Mouse (Mus musculus) forebrain, postnatal 0 days (tissue): ENCODE measurements around the gene Romo1. TPM values are rescaled to one million over a fixed set of nuclear protein-coding genes. Genes with fewer than 3 reads are reported as not detected.
"Not testable (repeated sequence)": the region's sequence is repeated elsewhere in the genome, so short reads cannot be mapped to it uniquely, and the experiment has no call there.

Experiments
- ATAC-seq: fragments of 200-750 bp; cut with Nextera tagmentation; 2 replicates; pipeline ENCODE4 v1.8.0; 2017; ENCODE audit warnings: mild to moderate bottlenecking, moderate library complexity
- DNase-seq: peaks from one replicate; pipeline ENCODE4 v3.0.0-alpha.2; 2015
- H3K27ac ChIP-seq: fragments of 300-500 bp; sonication (generic); 2 replicates; pipeline ENCODE4 v1.5.1; 2014; ENCODE audit warnings: low read depth, mild to moderate bottlenecking, antibody characterized with exemption, low read length, moderate library complexity, mixed read lengths
- H3K27me3 ChIP-seq: fragments of 300-500 bp; sonication (generic); 2 replicates; pipeline ENCODE4 v1.6.1; 2014; ENCODE audit warnings: mild to moderate bottlenecking, low read length, mixed read lengths; ENCODE audit not compliant: insufficient read depth
- H3K36me3 ChIP-seq: fragments of 300-500 bp; sonication (generic); 2 replicates; pipeline ENCODE4 v1.6.1; 2014; ENCODE audit warnings: mild to moderate bottlenecking, moderate library complexity; ENCODE audit not compliant: insufficient read depth
- H3K4me1 ChIP-seq: fragments of 300-500 bp; sonication (generic); 2 replicates; pipeline ENCODE4 v1.6.1; 2014; ENCODE audit warnings: antibody characterized with exemption; ENCODE audit not compliant: insufficient read depth
- H3K4me2 ChIP-seq: fragments of 300-500 bp; sonication (generic); 2 replicates; pipeline ENCODE4 v1.6.1; 2014; ENCODE audit warnings: low read depth, mild to moderate bottlenecking, moderate library complexity
- H3K4me3 ChIP-seq: fragments of 300-500 bp; sonication (generic); 2 replicates; pipeline ENCODE4 v1.5.1; 2014; ENCODE audit warnings: low read depth, low read length, mixed read lengths
- H3K9ac ChIP-seq: fragments of 300-500 bp; sonication (generic); 2 replicates; pipeline ENCODE4 v1.6.1; 2014; ENCODE audit warnings: mild to moderate bottlenecking
- H3K9me3 ChIP-seq: fragments of 300-500 bp; sonication (generic); 2 replicates; pipeline ENCODE4 v1.6.1; 2016; ENCODE audit warnings: low read length
- CTCF ChIP-seq: sonication (generic); IDR thresholded peaks from 2 replicates; pipeline ENCODE4 v1.5.1; 2016; ENCODE audit warnings: antibody characterized with exemption, control low read depth, low read depth
- WGBS: fragments of 180-500 bp; shearing (Covaris S2); extraction: QIAGEN DNeasy Blood & Tissue Kit; methylation state at CpG from one replicate; pipeline ENCODE4 v1.1.7; 2014; 5-methylcytosine and 5-hydroxymethylcytosine counted together
- polyA plus RNA-seq: library from polyadenylated mRNA; unstranded; fragments of >200 nt; fragmentation: Nextera tagmentation; extraction: Ambion mirVana; gene quantifications from 2 replicates; pipeline ENCODE4 v1.2.1, GENCODE M21; 2015
- total RNA-seq: library from RNA; depleted of rRNA; stranded (reverse); fragments of >200 nt; gene quantifications from 2 replicates; pipeline ENCODE4 v1.2.3, GENCODE M21; 2014

Romo1 gene
- total and polyA plus RNA-seq, 2 experiments from 2014 or later = 91.3 to 529 TPM

DNA sequence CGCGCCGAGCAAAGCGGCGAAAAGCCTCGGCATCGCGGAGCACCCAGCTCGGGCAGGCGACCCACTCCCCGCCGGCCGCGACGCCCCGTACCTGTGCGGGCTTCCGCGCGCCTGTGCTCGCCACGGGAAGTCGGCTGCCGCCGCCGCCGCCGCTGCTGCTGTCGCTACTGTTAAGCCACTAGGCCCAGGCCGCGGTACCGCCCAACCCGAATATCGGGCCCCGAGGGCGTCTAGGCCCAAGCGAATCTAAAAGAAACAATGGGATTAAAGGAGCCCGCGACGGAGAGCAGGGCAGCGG is 35.9 kb downstream of the Romo1 start:
- under 1% methylated on average over 38 of the region's 41 CpGs for WGBS
- Histone ChIP-seq H3K9ac (peak overlapping the region; percentile 100), H3K27ac (peak overlapping the region; percentile 100), H3K27me3 (no peaks in the 10 kb centered on the region), H3K36me3 (peaks cover 8% of the 10 kb centered on the region), H3K9me3 (no peaks in the 10 kb centered on the region), H3K4me2 (peak overlapping the region; percentile 57; the same call in 1 of the 2 replicates), H3K4me3 (peak overlapping the region; percentile 99), H3K4me1 (peaks cover 15% of the 10 kb centered on the region)
- ATAC-seq (peak; percentile 1), DNase-seq (no peak)
- TF ChIP-seq CTCF = no peak

- under 1% methylated on average over 47 of the region's 47 CpGs for WGBS
- peak; percentile 100 for DNase-seq
- Histone ChIP-seq H3K4me2 (peak within 1 kb of the TSS; percentile 57), H3K9ac (peak within 1 kb of the TSS; percentile 100), H3K4me1 (peaks cover 15% of the 10 kb centered on the region), H3K27ac (peak within 1 kb of the TSS; percentile 100), H3K27me3 (no peaks in the 10 kb centered on the region), H3K36me3 (peaks cover 8% of the 10 kb centered on the region), H3K9me3 (no peaks in the 10 kb centered on the region), H3K4me3 (peak within 1 kb of the TSS; percentile 99)
- peak; percentile 96 for ATAC-seq
- peak; percentile 71 for TF ChIP-seq CTCF
These were observed 36.4 kb downstream of the Romo1 start, which contains the start of gene Rbm39 for GRCm38 (mm10) chr2:156180094-156180821. Gene Rbm39, minus strand, starts transcription at chr2:156180238.

- peaks cover 15% of the 10 kb centered on the region for H3K4me1 ChIP-seq
- ATAC-seq (no peak), DNase-seq (peak; percentile 20)
- WGBS = 10% methylated on average over 8 of the region's 8 CpGs
- peak overlapping the region; percentile 48 for H3K4me3 ChIP-seq
- H3K27me3 ChIP-seq = no peaks in the 10 kb centered on the region
- peaks cover 8% of the 10 kb centered on the region for H3K36me3 ChIP-seq
- TF ChIP-seq CTCF = no peak
- H3K9me3 ChIP-seq = no peaks in the 10 kb centered on the region
- H3K4me2 ChIP-seq = peak overlapping the region; percentile 54
- H3K27ac ChIP-seq = peak overlapping the region; percentile 94
- peak overlapping the region; percentile 72 for H3K9ac ChIP-seq
These were observed 37.2 kb downstream of the Romo1 start for GRCm38 (mm10) chr2:156180824-156181590.

GRCm38 (mm10) chr2:156181592-156181991 is 37.8 kb downstream of the Romo1 start:
- no peaks in the 10 kb centered on the region for H3K27me3 ChIP-seq
- peaks cover 8% of the 10 kb centered on the region for H3K36me3 ChIP-seq
- H3K4me2 ChIP-seq = peak overlapping the region; percentile 54
- peaks cover 15% of the 10 kb centered on the region for H3K4me1 ChIP-seq
- H3K9ac ChIP-seq = peak overlapping the region; percentile 72; the same call in 1 of the 2 replicates
- peak overlapping the region; percentile 94; the same call in 1 of the 2 replicates for H3K27ac ChIP-seq
- no peak for ATAC-seq
- no peaks in the 10 kb centered on the region for H3K9me3 ChIP-seq
- DNase-seq = no peak
- TF ChIP-seq CTCF = no peak
- 78% methylated on average over 2 of the region's 2 CpGs for WGBS
- H3K4me3 ChIP-seq = no peak overlapping the region

DNA sequence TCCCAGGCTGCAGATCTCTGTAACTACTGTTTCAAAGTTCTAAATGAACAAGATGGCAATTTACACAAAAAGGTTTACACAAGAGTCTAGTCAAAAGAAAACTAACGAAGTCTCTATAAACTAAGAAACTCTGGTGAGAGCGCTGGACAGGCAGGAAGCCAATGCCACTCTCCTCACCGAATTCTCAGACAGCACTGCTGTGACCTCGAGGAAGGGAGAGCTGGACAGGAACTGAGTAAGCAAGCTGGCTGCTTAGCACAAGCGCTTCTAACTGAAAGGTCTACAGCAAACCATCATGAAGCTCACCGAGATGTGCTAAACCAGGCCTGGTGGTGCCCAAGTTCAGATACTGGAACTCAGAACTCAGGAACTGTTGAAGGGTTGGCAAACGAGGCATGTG is 45.4 kb downstream of the Romo1 start:
- H3K4me3 ChIP-seq, H3K36me3 ChIP-seq, H3K9ac ChIP-seq, H3K9me3 ChIP-seq, H3K4me1 ChIP-seq, ATAC-seq, H3K27me3 ChIP-seq, H3K4me2 ChIP-seq, H3K27ac ChIP-seq, DNase-seq: not testable (repeated sequence)
- WGBS = 77% methylated on average over 7 of the region's 7 CpGs

GRCm38 (mm10) chr2:156190004-156190896 is 46.4 kb downstream of the Romo1 start:
- no peak for TF ChIP-seq CTCF
- no peak for ATAC-seq
- H3K4me1 ChIP-seq = no peaks in the 10 kb centered on the region
- no peak overlapping the region for H3K9ac ChIP-seq
- no peaks in the 10 kb centered on the region for H3K27me3 ChIP-seq
- H3K9me3 ChIP-seq = no peaks in the 10 kb centered on the region
- H3K4me2 ChIP-seq = no peak overlapping the region
- WGBS = 83% methylated on average over 14 of the region's 14 CpGs
- H3K36me3 ChIP-seq = no peaks in the 10 kb centered on the region
- DNase-seq = no peak
- H3K4me3 ChIP-seq = no peak overlapping the region
- no peak overlapping the region for H3K27ac ChIP-seq
